Mouse (Mus musculus): Measurements from ENCODE around the gene Etv6. TPM values are rescaled to one million over a fixed set of nuclear protein-coding genes. Genes with fewer than 3 reads are reported as not detected.

Gene Etv6
- total RNA-seq, 2 experiments from 2014 or later, result 7.8 to 8.3 TPM

DNA sequence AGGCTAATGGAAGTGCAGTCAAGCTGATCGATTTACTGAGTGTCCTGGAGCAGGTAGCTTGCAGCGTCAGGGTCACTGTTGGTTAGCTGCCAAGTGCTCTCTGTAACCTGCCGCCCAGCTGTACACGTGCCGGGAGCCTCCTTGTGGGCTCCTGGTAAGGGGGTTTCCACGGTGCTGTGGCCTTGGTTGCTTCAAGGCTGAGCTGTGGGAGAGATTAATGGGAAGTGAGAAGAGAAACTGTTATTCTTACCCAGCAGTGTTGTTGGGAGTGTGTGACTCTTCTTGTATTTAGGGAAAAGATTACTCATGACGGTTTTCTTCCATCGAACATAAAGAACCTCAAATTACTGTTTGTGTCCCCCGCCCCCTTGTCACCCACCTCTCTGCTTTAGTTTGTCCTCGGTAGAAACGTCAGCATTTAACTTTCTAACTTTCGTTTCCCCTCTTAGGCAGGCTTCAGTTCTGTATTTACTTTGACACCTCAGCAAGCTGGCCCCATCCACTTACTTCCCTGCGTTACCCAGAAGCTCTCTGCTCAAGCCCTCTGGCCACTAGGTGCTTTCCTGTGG is 184.8 kb downstream of the Etv6 start:
- intact Hi-C loops (cut with DNase I; ENCODE audit: low total_unique reads), result no loop called here
- no peak for DNase-seq

DNA sequence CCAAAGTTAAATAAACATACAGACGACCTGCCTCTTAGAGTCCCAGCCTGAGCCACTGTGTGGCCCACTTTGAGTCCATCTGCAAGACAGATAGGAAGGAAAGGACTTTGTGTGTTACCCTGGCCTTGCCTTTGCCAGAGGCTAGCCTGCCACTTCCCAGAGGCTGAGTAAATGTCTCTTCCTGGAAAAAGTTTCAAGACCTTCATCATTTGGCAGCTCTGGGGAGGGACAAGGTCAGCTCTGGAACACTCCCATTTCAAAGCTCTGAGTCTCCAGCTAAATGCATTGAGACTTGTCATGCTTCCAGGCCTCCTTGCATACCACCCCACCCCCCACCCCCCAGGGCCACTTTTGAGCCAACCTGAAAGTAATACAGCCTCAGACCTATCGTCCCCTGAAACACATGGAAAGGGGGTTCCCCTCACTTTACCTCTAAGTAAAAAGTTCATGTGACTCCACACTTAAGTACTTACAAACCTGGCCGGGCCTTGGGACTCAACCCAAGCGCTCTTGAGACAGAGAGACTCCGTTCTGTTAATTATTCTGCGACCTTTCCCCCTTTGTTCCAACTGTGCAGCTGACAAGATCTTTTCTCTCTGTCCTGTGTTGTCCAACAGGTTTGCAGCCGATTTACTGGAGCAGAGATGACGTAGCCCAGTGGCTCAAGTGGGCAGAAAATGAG is 186.9 kb downstream of the Etv6 start:
- intact Hi-C loops (cut with DNase I; ENCODE audit: low total_unique reads), result no loop called here
- no peak for DNase-seq

DNA sequence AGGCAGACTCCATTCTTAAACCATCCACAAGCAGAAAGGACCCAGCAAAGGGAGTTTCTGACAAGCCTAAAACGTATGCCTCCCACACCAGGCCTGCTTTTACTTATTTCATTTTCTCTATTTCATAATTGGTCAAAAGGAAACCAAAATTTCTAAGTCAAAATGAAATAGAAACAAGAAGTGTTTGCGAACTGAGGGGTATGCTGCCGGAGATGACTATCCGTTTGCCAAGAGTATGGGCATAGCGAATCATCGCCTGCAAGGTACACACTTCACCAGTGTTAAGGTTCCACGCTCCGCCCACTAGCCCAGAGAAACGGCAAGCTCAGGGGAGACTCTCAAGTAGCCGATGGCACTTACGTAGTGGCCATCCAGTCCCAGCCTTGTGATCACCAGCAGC is 190.1 kb downstream of the Etv6 start:
- DNase-seq, result no peak
- intact Hi-C loops (cut with DNase I; ENCODE audit: low total_unique reads), result no loop called here

DNA sequence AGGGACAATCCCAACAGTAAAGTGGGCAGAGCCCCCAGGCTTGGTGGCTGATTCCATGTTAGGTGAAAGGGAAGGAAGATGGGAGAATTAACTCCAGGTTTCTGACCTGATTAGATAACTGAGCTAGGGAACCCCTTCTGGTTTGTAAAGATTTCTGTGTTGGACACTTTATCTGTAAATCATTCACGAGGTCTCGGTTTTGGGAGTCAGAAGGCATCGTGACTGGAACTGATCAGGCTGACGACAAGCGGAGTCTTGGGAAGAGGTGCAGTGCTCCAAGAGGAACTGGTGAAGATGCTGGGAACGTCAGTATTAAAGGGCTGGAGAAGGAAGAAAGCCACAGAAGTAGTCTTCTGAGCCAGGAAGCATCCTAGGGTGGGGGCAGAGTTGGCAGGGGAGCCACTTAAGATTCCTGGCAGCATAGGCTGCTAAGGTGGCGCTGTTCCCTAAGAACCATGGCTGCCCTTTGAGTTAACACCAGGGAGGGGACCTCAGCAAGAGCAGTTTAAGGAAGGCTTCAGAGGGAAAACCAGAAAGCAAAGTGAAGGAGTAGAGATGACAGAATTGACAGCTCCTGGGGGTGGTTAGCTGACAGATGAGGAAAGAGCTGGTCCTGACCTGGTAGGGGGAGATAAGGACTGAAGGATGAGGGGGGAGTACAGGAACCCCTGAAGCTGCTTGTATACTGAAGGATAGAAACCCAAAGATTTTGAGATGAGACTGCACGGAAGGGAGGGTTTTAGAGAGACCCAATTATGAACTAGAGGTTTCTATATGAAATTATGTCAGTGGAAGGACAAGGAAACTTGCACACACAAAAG is 191.1 kb downstream of the Etv6 start:
- intact Hi-C loops (cut with DNase I; ENCODE audit: low total_unique reads), result no loop called here
- DNase-seq, result no peak

- DNase-seq, result no peak
- intact Hi-C loops (cut with DNase I; ENCODE audit: low total_unique reads), result no loop called here
Measured at GRCm38 (mm10) chr6:134236311-134236710, 200.8 kb downstream of the Etv6 start.

DNA sequence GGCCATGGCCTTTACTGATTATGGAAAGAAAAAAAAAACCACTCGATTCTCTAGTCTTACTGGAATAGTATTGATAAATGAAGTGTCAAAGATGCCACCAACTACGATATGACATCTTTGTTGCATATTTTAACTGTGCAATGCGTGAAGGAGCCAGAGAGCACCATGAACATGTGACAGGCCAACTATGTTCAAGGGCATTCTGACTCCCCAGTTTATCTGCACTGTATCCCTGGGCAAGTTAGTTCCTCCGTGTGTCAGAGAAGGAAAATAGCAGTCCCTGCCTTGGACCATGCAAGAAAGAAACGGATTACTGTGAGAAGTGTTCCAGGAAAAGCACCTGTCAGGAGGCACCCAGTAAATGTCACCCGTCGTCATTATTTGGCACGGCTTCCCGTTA is 203.0 kb downstream of the Etv6 start:
- DNase-seq, result no peak
- intact Hi-C loops (cut with DNase I; ENCODE audit: low total_unique reads), result no loop called here

DNA sequence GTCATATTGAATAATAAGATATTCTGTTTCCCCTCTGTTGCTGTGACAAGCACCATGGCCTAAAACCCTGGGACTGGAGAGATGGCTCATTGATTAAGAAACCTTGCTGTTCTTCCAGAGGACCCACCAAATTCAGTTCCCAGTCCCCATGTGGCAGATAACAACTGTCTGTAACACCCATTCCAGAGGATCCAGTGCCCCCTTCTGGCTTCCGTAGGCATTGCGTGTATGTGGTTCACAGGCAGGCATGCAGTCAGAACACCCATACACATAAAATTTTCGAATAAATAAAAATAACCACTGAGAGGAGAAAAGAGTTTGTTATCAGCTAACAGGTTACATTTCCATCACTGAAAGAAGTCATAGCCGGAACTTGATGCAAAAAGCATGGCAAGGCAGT is 205.5 kb downstream of the Etv6 start:
- DNase-seq, result no peak

GRCm38 (mm10) chr6:134243119-134243518 is 207.6 kb downstream of the Etv6 start:
- intact Hi-C loops (cut with DNase I; ENCODE audit: low total_unique reads), result no loop called here
- no peak for DNase-seq

More for the DNA sequence above, 205.5 kb downstream of the Etv6 start:
- intact Hi-C loops (cut with DNase I; ENCODE audit: low total_unique reads), result no loop called here

- DNase-seq, result no peak
- intact Hi-C loops (cut with DNase I; ENCODE audit: low total_unique reads), result no loop called here
Measured at GRCm38 (mm10) chr6:134243546-134243945, 208.0 kb downstream of the Etv6 start.

DNA sequence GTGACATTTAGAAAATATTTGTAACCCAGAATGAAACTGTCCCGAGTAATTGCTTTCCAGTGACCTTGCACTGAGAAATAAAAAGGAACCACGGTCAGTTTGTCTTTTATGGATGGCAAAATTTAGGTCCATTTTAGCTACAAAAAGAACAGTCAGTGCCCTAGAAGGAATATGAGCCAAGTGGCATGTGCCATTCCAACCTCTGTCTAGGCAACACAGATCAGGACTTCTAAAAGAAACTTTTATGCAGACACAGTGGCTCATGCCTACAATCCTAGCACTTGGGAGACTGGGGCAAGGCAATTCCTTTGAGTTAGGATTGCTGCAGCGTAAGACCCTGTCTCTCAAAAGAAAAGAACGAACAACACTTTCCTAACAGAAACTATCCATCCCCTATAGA is 208.6 kb downstream of the Etv6 start:
- no peak for DNase-seq
- intact Hi-C loops (cut with DNase I; ENCODE audit: low total_unique reads), result no loop called here

- intact Hi-C loops (cut with DNase I; ENCODE audit: low total_unique reads), result no loop called here
- no peak for DNase-seq
Measured at GRCm38 (mm10) chr6:134246109-134246508, 210.6 kb downstream of the Etv6 start.

- DNase-seq, result no peak
- intact Hi-C loops (cut with DNase I; ENCODE audit: low total_unique reads), result no loop called here
Measured at GRCm38 (mm10) chr6:134247324-134247723, 211.8 kb downstream of the Etv6 start.

GRCm38 (mm10) chr6:134248720-134249119 is 213.2 kb downstream of the Etv6 start:
- DNase-seq, result no peak
- intact Hi-C loops (cut with DNase I; ENCODE audit: low total_unique reads), result no loop called here

DNA sequence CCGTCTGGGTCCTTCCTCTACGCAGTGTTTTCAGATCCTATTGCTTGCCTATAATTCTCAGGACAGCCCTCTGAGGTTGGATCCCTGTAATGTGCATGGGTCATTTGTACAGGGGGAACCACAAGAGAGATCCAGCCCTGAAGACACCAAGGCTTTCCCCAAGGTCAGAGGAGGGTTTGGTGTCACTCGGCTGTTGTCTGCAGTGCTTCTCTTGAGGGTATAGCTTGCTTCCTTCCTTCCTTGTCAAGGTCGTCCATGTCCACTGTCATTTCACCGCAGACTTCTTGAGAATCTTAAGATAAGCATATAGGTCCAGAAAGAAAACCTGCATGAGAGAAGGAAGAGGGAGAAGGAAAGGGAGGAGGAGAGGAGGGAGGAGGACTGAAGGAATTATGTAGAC is 215.3 kb downstream of the Etv6 start:
- intact Hi-C loops (cut with DNase I; ENCODE audit: low total_unique reads), result no loop called here

GRCm38 (mm10) chr6:134251364-134251763 is 215.9 kb downstream of the Etv6 start:
- DNase-seq, result no peak
- intact Hi-C loops (cut with DNase I; ENCODE audit: low total_unique reads), result no loop called here

More for the DNA sequence above, 215.3 kb downstream of the Etv6 start:
- DNase-seq, result no peak

GRCm38 (mm10) chr6:134252081-134252755 is 216.7 kb downstream of the Etv6 start:
- intact Hi-C loops (cut with DNase I; ENCODE audit: low total_unique reads), result no loop called here
- no peak for DNase-seq

DNA sequence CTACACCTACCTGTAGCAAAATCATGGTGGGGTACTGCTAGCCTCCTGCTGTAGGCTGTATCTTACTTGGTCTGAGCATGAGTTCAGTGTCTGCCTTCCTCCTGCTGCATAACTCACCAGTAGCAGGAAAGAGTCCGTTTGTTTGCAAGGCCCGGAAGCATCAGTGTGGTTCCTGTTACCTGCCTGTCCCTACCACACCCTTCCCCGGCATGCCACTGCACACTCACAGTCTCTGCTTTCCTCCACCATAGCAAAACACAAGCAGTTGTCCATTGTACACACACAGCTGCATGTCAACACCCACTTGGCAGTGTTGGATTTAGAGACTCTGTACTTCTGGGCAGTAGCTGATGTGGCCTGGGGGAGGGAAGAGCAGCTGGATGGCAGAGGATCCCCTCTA is 220.9 kb downstream of the Etv6 start:
- intact Hi-C loops (cut with DNase I; ENCODE audit: low total_unique reads), result no loop called here

DNA sequence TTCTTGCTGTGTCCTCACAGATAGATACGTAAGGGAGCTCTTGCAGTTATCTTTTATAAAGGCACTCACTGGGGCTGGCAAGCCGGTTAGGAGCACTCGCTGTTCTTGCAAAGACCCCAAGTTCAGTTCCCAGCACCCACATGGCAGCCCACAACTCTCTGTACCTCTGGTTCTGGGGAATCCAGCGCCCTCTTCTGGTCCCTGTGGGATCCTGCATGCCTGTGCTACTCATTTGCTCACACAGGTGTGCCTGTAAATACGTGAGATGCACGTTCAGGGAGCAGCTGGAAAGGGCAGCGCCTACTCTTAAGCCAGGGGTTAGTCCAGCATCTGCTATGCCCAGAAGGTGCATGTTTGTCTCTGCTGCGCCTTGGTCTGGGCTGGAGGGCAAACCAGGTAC is 224.4 kb downstream of the Etv6 start:
- DNase-seq, result no peak
- intact Hi-C loops (cut with DNase I; ENCODE audit: low total_unique reads), result no loop called here

More for the DNA sequence above, 220.9 kb downstream of the Etv6 start:
- no peak for DNase-seq

GRCm38 (mm10) chr6:134261904-134262303 is 226.4 kb downstream of the Etv6 start:
- intact Hi-C loops (cut with DNase I; ENCODE audit: low total_unique reads), result no loop called here
- DNase-seq, result no peak

DNA sequence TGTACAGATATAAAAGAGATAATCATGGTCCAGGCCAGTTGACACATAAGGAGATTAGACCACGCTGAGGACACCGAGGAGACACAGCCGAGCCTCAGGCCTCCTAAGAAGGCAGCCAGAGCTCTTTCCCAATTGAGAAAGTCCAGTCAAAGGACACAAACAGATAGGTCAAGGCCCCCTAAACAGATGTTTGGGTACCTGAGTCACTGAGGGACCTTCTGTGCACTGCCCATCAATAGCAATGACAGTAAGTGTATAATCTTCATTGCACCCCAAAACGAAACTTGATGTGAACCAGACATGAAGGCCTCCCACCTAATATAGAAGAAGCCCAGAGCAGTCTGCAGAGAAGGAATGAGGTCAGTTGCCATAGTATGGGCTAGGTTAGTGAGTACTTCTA is 226.9 kb downstream of the Etv6 start:
- DNase-seq, result no peak
- intact Hi-C loops (cut with DNase I; ENCODE audit: low total_unique reads), result no loop called here
